Mouse (Mus musculus) spleen, adult 10 weeks (tissue): ENCODE results near the gene Krtap5-4. TPM values are rescaled to one million over a fixed set of nuclear protein-coding genes. Genes with fewer than 3 reads are reported as not detected.

ENCODE experiments used
- polyA plus RNA-seq: library from polyadenylated mRNA; stranded (reverse); fragments of 350-450 nt; fragmentation: Illumina TruSeq; extraction: RNeasy Lipid Tissue Mini Kit (QIAGEN cat#74804); gene quantifications from one replicate; pipeline ENCODE4 v1.2.3, GENCODE M21; 2015; ENCODE audit warnings: low replicate concordance; ENCODE audit not compliant: insufficient read depth

Krtap5-4 gene
- polyA plus RNA-seq: not detected

DNA sequence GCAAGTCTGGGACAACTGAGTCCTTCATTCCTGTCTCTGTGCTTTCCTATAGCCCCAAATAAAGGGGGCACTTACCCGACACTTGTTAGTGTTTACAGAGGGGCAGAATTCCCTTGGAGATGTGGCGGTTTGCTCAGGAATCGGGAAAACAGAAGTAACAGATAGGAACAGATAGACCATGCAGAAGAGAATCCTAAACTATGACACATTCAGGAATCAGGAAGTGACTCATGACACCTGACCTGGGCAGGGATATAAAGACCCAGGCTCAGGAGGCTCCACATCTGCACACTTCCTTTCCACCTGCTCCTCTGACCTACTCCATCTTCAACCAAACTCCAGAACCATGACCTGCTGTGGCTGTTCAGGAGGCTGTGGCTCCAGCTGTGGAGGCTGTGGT lies at the start of gene Krtap5-4:
Gene Krtap5-4, plus strand, starts transcription at position 301 of the 400 bp plus-strand sequence.

DNA sequence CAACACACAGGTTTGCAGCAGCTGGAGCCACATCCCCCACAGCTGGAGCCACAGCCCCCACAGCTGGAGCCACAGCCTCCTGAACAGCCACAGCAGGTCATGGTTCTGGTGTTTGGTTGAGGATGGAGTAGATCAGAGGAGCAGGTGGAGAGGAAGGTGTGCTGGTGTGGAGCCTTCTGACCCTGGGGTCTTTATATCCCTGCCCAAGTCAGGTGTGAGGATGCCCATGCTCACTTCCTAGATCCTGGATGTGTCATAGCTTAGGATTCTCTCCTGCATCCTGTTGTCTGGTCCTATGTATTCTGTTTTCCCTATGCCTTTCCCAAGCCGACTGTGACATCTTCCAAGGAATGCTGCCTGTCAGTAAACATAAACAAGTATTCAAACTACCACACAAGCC lies 45.1 kb upstream of the Krtap5-4 start, which contains the start of gene Gm2431:
Gene Gm2431, minus strand, starts transcription at position 101 of the 400 bp plus-strand sequence.

DNA sequence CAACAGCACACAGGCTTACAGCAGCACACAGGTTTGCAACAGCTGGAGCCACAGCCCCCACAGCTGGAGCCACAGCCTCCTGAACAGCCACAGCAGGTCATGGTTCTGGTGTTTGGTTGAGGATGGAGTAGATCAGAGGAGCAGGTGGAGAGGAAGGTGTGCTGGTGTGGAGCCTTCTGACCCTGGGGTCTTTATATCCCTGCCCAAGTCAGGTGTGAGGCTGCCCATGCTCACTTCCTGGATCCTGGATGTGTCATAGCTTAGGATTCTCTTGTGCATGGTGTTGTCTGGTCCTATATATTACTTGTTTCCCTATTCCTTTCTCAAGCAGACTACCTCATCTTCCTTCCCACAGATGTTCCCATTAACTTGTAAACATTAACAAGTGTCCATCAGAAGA lies 29.1 kb upstream of the Krtap5-4 start, which contains the start of gene Gm4559:
Gene Gm4559, minus strand, starts transcription at position 101 of the 400 bp plus-strand sequence.

DNA sequence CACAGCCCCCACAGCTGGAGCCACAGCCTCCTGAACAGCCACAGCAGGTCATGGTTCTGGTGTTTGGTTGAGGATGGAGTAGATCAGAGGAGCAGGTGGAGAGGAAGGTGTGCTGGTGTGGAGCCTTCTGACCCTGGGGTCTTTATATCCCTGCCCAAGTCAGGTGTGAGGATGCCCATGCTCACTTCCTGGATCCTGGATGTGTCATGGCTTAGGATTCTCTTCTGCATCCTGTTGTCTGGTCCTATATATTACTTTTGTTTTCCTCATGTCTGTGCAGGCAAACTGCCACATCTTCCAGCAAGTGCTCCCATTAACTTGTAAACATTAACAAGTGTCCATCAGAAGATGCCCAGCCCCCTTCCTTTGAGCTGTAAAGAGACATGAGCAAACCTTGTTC lies 6.3 kb upstream of the Krtap5-4 start, which contains the start of gene Krtap5-1:
Gene Krtap5-1, minus strand, starts transcription at position 101 of the 400 bp plus-strand sequence.

Other genes starting within 250 kb of the Krtap5-4 start
- 34.7 TPM for gene Mob2, start 242.5 kb upstream of the Krtap5-4 start, polyA plus RNA-seq
- 0.88 TPM for gene Dusp8, start 207.7 kb upstream of the Krtap5-4 start, polyA plus RNA-seq
- not detected for gene Gm45618, start 182.8 kb upstream of the Krtap5-4 start, polyA plus RNA-seq
- gene Gm39115, start 167.5 kb upstream of the Krtap5-4 start, polyA plus RNA-seq: not detected
- gene Gm45337, start 158.9 kb upstream of the Krtap5-4 start, polyA plus RNA-seq: not detected
- not detected for gene Gm29735, start 146.4 kb upstream of the Krtap5-4 start, polyA plus RNA-seq
- not detected for gene Gm4553, start 137.8 kb upstream of the Krtap5-4 start, polyA plus RNA-seq
- gene Krtap5-2, start 127.5 kb upstream of the Krtap5-4 start, polyA plus RNA-seq: not detected
- not detected for gene Gm10153, start 113.2 kb upstream of the Krtap5-4 start, polyA plus RNA-seq
- not detected for gene Krtap5-3, start 102.2 kb upstream of the Krtap5-4 start, polyA plus RNA-seq
- not detected for gene Gm7579, start 91.7 kb upstream of the Krtap5-4 start, polyA plus RNA-seq
- not detected for gene Krtap5-5, start 73.6 kb upstream of the Krtap5-4 start, polyA plus RNA-seq
- gene Gm40460, start 62.5 kb upstream of the Krtap5-4 start, polyA plus RNA-seq: not detected
- gene Gm2431, start 45.2 kb upstream of the Krtap5-4 start, polyA plus RNA-seq: not detected
- not detected for gene Gm4559, start 29.2 kb upstream of the Krtap5-4 start, polyA plus RNA-seq
- gene Krtap5-1, start 6.4 kb upstream of the Krtap5-4 start, polyA plus RNA-seq: not detected
- gene Ifitm10, start 70.2 kb downstream of the Krtap5-4 start, polyA plus RNA-seq: 3.0 TPM
- 0.93 TPM for gene Gm49369, start 79.1 kb downstream of the Krtap5-4 start, polyA plus RNA-seq
- gene Ctsd, start 84.5 kb downstream of the Krtap5-4 start, polyA plus RNA-seq: 310 TPM
- gene Syt8, start 131.3 kb downstream of the Krtap5-4 start, polyA plus RNA-seq: 0.32 TPM
- gene Tnni2, start 138.3 kb downstream of the Krtap5-4 start, polyA plus RNA-seq: 6.7 TPM
- gene Lsp1, start 157.3 kb downstream of the Krtap5-4 start, polyA plus RNA-seq: 677 TPM
- gene Tnnt3, start 195.3 kb downstream of the Krtap5-4 start, polyA plus RNA-seq: 5.0 TPM
- gene Mrpl23, start 229.1 kb downstream of the Krtap5-4 start, polyA plus RNA-seq: 51.8 TPM